Mouse (Mus musculus) testis, adult 2 months (tissue): ENCODE measurements at regions not wholly inside any gene's neighbourhood (a gene's known extent, or its start where the extent isn't known, plus 50 kb on each side); places are given as distances from the start of the nearest gene placed in this dataset.

Source experiments
- CTCF ChIP-seq: fragments of 200-500 bp; IDR thresholded peaks from 2 replicates; pipeline ENCODE4 v1.5.1; 2012; ENCODE audit warnings: low read depth, mild to moderate bottlenecking, inconsistent platforms, low read length, moderate library complexity; ENCODE audit not compliant: control insufficient read depth, insufficient read depth, insufficient replicate concordance
- POLR2A ChIP-seq: fragments of 200-500 bp; IDR thresholded peaks from 2 replicates; pipeline ENCODE4 v1.6.1; 2012; ENCODE audit warnings: low read depth, mild to moderate bottlenecking, inconsistent platforms, low read length, moderate library complexity; ENCODE audit not compliant: control insufficient read depth

- TF ChIP-seq CTCF (no peak), POLR2A (no peak)
Measured at GRCm38 (mm10) chr16:76219233-76219632, 154.4 kb downstream of the Nrip1 start.
